In the genomic region with DNA sequence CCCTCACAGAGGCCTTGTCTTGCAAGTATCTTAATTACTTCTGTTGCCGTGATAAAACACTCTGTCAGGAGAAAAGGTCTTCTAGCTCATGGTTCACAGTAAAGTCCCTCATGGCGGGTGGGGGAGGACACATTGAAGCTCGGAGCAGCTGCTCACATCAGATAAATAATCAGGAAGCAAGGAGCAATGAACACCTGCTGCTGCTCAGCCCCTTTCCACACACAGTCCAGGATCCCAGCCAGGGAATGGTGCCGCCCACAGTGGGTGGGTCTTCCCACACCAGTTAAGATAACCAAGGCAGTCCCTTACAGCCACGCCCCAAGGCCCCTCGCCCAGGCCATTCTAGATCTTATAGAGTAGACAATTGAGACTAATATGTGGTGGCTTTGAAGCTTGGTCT, we compare ENCODE assay signal across 23 mouse cellular contexts. TPM values are rescaled to one million over a fixed set of nuclear protein-coding genes. Genes with fewer than 3 reads are reported as not detected.
A peak's percentile ranks its signal among the peaks of the same experiment; 100 is the strongest.
DNase-seq lines count a peak whose midpoint lies in the region; ATAC-seq and TF ChIP-seq lines count a peak whose summit lies in the region.
"Had no signal": no experiment of that assay in that cellular context is flagged by ENCODE, and none has a peak within 500 bp of the region (broad histone marks: within the 10 kb centered on the region; RNA-seq: fewer than 3 reads in every experiment).

No protein-coding gene starts in this region.

- H3K9me3 ChIP-seq in liver, embryonic 16.5 days (replicated peaks; ENCODE audit: control insufficient read depth, low read length): no peaks in the 10 kb centered on the region
- H3K9me3 ChIP-seq in hindbrain, embryonic 13.5 days: no peaks in the 10 kb centered on the region
- H3K9me3 ChIP-seq: embryonic facial prominence, embryonic 13.5 days; forebrain, embryonic 15.5 days; heart, embryonic 12.5 days had no signal

- DNase-seq in ES-CJ7 (ENCODE audit: low read depth, low spot score) (peak; percentile 22), MEL-GATA-1-ER (ENCODE audit: extremely low read depth, low read depth) (peak; percentile 84), liver (peak; percentile 88)
- DNase-seq in thymus, adult 2 months: no peak
- DNase-seq in natural killer cell, adult 2 months (ENCODE audit: low spot score in 2 of 2): no peak
- DNase-seq: adrenal gland, postnatal 36 days; cerebellum, adult 11-12 months; cerebellum, postnatal 14 days; heart, postnatal 10 days; layer of hippocampus, postnatal 36 days; lung, adult 18-20 months; midbrain, embryonic 14.5 days; thymus, postnatal 25 days had no signal

- 0 out of 2 replicates have a peak overlapping the region, but pooled peaks have one; percentile 36 for H3K27ac ChIP-seq in liver, embryonic 16.5 days (ENCODE audit: low read length)
- H3K27ac ChIP-seq in thymus, adult 2 months (ENCODE audit: control insufficient read depth, insufficient read depth, low read length): no peak overlapping the region
- H3K27ac ChIP-seq in hindbrain, embryonic 13.5 days: no peak overlapping the region
- H3K27ac ChIP-seq: embryonic facial prominence, embryonic 13.5 days; forebrain, embryonic 15.5 days; hindbrain, embryonic 10.5 days; hindbrain, postnatal 0 days had no signal

- H3K9ac ChIP-seq in liver, embryonic 16.5 days (ENCODE audit: low read depth, low read length): no peak overlapping the region
- H3K9ac ChIP-seq in hindbrain, embryonic 13.5 days: no peak overlapping the region
- H3K9ac ChIP-seq: embryonic facial prominence, embryonic 13.5 days; forebrain, embryonic 15.5 days; heart, embryonic 12.5 days had no signal

- no peak for TF ChIP-seq CTCF in thymus, adult 2 months (IDR thresholded peaks at IDR 0.05; ENCODE audit: borderline replicate concordance, control insufficient read depth, extremely low read depth, insufficient read depth, low read length, poor library complexity)

- H3K4me2 ChIP-seq in liver, embryonic 16.5 days (ENCODE audit: low read depth, low read length): no peak overlapping the region
- H3K4me2 ChIP-seq in hindbrain, embryonic 13.5 days: no peak overlapping the region
- H3K4me2 ChIP-seq: embryonic facial prominence, embryonic 13.5 days; forebrain, embryonic 15.5 days; heart, embryonic 12.5 days had no signal

- TF ChIP-seq POLR2A in thymus, adult 2 months (IDR thresholded peaks at IDR 0.05; ENCODE audit: control insufficient read depth, extremely low read depth, insufficient read depth, low read length, poor library complexity): no peak

- no peaks in the 10 kb centered on the region for H3K36me3 ChIP-seq in liver, embryonic 16.5 days (ENCODE audit: control insufficient read depth, insufficient read depth)
- H3K36me3 ChIP-seq in thymus, adult 2 months (ENCODE audit: control insufficient read depth, insufficient read depth, low read length): no peaks in the 10 kb centered on the region
- no peaks in the 10 kb centered on the region for H3K36me3 ChIP-seq in hindbrain, embryonic 13.5 days
- H3K36me3 ChIP-seq: embryonic facial prominence, embryonic 13.5 days; forebrain, embryonic 15.5 days; heart, embryonic 12.5 days; hindbrain, embryonic 10.5 days had no signal

- 26% methylated on average over 6 of the region's 6 CpGs for WGBS in liver, embryonic 16.5 days (ENCODE audit: insufficient replicate concordance)
- 93% methylated on average over 6 of the region's 6 CpGs for WGBS in thymus, adult 2 months
- WGBS in hindbrain, embryonic 13.5 days: 93% methylated on average over 6 of the region's 6 CpGs

- H3K4me1 ChIP-seq in liver, embryonic 16.5 days (ENCODE audit: control insufficient read depth, low read depth, low read length): peaks cover 31% of the 10 kb centered on the region
- H3K4me1 ChIP-seq in thymus, adult 2 months (replicated peaks; ENCODE audit: control insufficient read depth, insufficient read depth, low read length): 0 out of 2 replicates have a peak, but pooled peaks cover 2% of the 10 kb centered on the region
- peaks cover 8% of the 10 kb centered on the region for H3K4me1 ChIP-seq in hindbrain, embryonic 13.5 days (replicated peaks)

- H3K4me3 ChIP-seq in liver, embryonic 16.5 days (ENCODE audit: low read depth, low read length): no peak overlapping the region
- H3K4me3 ChIP-seq in thymus, adult 2 months (ENCODE audit: control insufficient read depth, insufficient read depth, low read length): no peak overlapping the region
- no peak overlapping the region for H3K4me3 ChIP-seq in hindbrain, embryonic 13.5 days
- H3K4me3 ChIP-seq: embryonic facial prominence, embryonic 13.5 days; forebrain, embryonic 15.5 days; heart, embryonic 12.5 days; hindbrain, embryonic 10.5 days; megakaryocyte, embryonic 14.5 days; myocyte had no signal

- peak; percentile 37 for ATAC-seq in liver, embryonic 16.5 days (ENCODE audit: low read depth)
- ATAC-seq in hindbrain, embryonic 13.5 days (ENCODE audit: low FRiP score): no peak
- ATAC-seq: forebrain, embryonic 15.5 days; hindbrain, postnatal 0 days; intestine, postnatal 0 days had no signal

- no peaks in the 10 kb centered on the region for H3K27me3 ChIP-seq in liver, embryonic 16.5 days (ENCODE audit: control insufficient read depth, insufficient read depth, low read depth, low read length)
- H3K27me3 ChIP-seq in thymus, adult 2 months (ENCODE audit: control insufficient read depth, insufficient read depth, low read length): no peaks in the 10 kb centered on the region
- H3K27me3 ChIP-seq in hindbrain, embryonic 13.5 days: no peaks in the 10 kb centered on the region
- H3K27me3 ChIP-seq: embryonic facial prominence, embryonic 13.5 days; forebrain, embryonic 15.5 days; heart, embryonic 12.5 days had no signal

RNA-seq across cellular contexts. Expression of a gene that starts 3.8 kb away (rescaled TPM):
- 69.1 and 74.1 TPM in 2 replicates for polyA plus RNA-seq in liver, embryonic 16.5 days (2015; fragmentation: Nextera tagmentation; extraction: Ambion mirVana)
- 15.8 and 16.1 TPM in 2 replicates for polyA plus RNA-seq in thymus, adult 2 months (2012; rRNA removed)
- 40.3 and 40.7 TPM in 2 replicates for polyA plus RNA-seq in hindbrain, embryonic 13.5 days (2015; fragmentation: Nextera tagmentation; extraction: Ambion mirVana)

Comparison
In these comparisons a context has a peak if more than half of its experiments do, and no peak if none do; other contexts are left out.
1. DNase-seq: peak in ES-CJ7 (single experiment), MEL-GATA-1-ER (single experiment) and liver (single experiment); none in thymus, adult 2 months (single experiment) and natural killer cell, adult 2 months (0 of 2).